10 mouse cellular contexts compared by ENCODE assay signal in genomic region chr10:40476535-40477285, GRCm38 (mm10).
DNase-seq lines count a peak whose midpoint lies in the region; ATAC-seq lines count a peak whose summit lies in the region.
"Had no signal": no experiment of that assay in that cellular context is flagged by ENCODE, and none has a peak within 500 bp of the region (broad histone marks: within the 10 kb centered on the region; RNA-seq: fewer than 3 reads in every experiment).

No protein-coding gene starts in this region.

- H3K9me3 ChIP-seq in kidney, embryonic 15.5 days (replicated peaks) = no peaks in the 10 kb centered on the region
- H3K9me3 ChIP-seq in liver, embryonic 11.5 days (ENCODE audit: control insufficient read depth, low read length) = no peaks in the 10 kb centered on the region
- H3K9me3 ChIP-seq: embryonic facial prominence, embryonic 12.5 days had no signal

- ATAC-seq in kidney, embryonic 15.5 days (replicated peaks; ENCODE audit: low FRiP score) = no peak
- no peak for ATAC-seq in liver, embryonic 11.5 days (replicated peaks; ENCODE audit: low FRiP score)
- ATAC-seq: Patski had no signal

- H3K4me3 ChIP-seq in kidney, embryonic 15.5 days (replicated peaks) = no peak overlapping the region
- no peak overlapping the region for H3K4me3 ChIP-seq in liver, embryonic 11.5 days (ENCODE audit: low read depth, low read length)
- H3K4me3 ChIP-seq: embryonic facial prominence, embryonic 12.5 days had no signal

- H3K36me3 ChIP-seq in kidney, embryonic 15.5 days = peaks cover 51% of the 10 kb centered on the region
- H3K36me3 ChIP-seq in liver, embryonic 11.5 days (ENCODE audit: control insufficient read depth, insufficient read depth, low read length) = peaks cover 2% of the 10 kb centered on the region; the same call in 1 of the 2 replicates

- H3K4me1 ChIP-seq in kidney, embryonic 15.5 days = no peaks in the 10 kb centered on the region
- peaks cover 3% of the 10 kb centered on the region; the same call in 1 of the 2 replicates for H3K4me1 ChIP-seq in liver, embryonic 11.5 days (replicated peaks; ENCODE audit: control insufficient read depth, insufficient read depth, low read length)
- H3K4me1 ChIP-seq: embryonic facial prominence, embryonic 12.5 days had no signal

- H3K27ac ChIP-seq in kidney, embryonic 15.5 days = 0 out of 2 replicates have a peak overlapping the region, but pooled peaks have one; percentile 19
- H3K27ac ChIP-seq in liver, embryonic 11.5 days (ENCODE audit: low read depth, low read length) = no peak overlapping the region
- H3K27ac ChIP-seq: embryonic facial prominence, embryonic 12.5 days had no signal

- 71% methylated on average over 5 of the region's 5 CpGs for WGBS in kidney, embryonic 15.5 days
- WGBS in liver, embryonic 11.5 days = 53% methylated on average over 5 of the region's 5 CpGs

- no peak overlapping the region for H3K9ac ChIP-seq in kidney, embryonic 15.5 days
- no peak overlapping the region for H3K9ac ChIP-seq in liver, embryonic 11.5 days (ENCODE audit: low read depth, low read length)
- H3K9ac ChIP-seq: embryonic facial prominence, embryonic 12.5 days had no signal

- DNase-seq in kidney, postnatal 4 days = no peak
- peak; percentile 98 for DNase-seq in MEL-GATA-1-ER (ENCODE audit: extremely low read depth, low read depth)
- no peak for DNase-seq in liver, embryonic 11.5 days (ENCODE audit: low spot score)
- peak; percentile 61 for DNase-seq in naive thymus-derived CD4-positive, alpha-beta T cell, adult 2 months (ENCODE audit: low read depth)
- no peak for DNase-seq in adrenal gland, postnatal 14 days
- DNase-seq in adrenal gland, postnatal 4 days (ENCODE audit: low spot score in 2 of 2) = no peak
- no peak for DNase-seq in gastrocnemius, adult 18-20 months (ENCODE audit: low spot score)

- H3K27me3 ChIP-seq in kidney, embryonic 15.5 days = no peaks in the 10 kb centered on the region
- no peaks in the 10 kb centered on the region for H3K27me3 ChIP-seq in liver, embryonic 11.5 days (replicated peaks; ENCODE audit: control insufficient read depth, insufficient read depth, low read length)
- H3K27me3 ChIP-seq: embryonic facial prominence, embryonic 12.5 days; Patski had no signal

- no peak overlapping the region for H3K4me2 ChIP-seq in kidney, embryonic 15.5 days
- peak overlapping the region; percentile 13; the same call in 1 of the 2 replicates for H3K4me2 ChIP-seq in liver, embryonic 11.5 days
- H3K4me2 ChIP-seq: embryonic facial prominence, embryonic 12.5 days had no signal

Comparison
In these comparisons a context has a peak if more than half of its experiments do, and no peak if none do; other contexts are left out.
1. DNase-seq: peak in MEL-GATA-1-ER (single experiment) and naive thymus-derived CD4-positive, alpha-beta T cell, adult 2 months (single experiment); none in kidney, postnatal 4 days (0 of 2), liver, embryonic 11.5 days (single experiment), adrenal gland, postnatal 14 days (single experiment), adrenal gland, postnatal 4 days (0 of 2) and gastrocnemius, adult 18-20 months (single experiment).